Mouse (Mus musculus) hindbrain, embryonic 14.5 days (tissue): ENCODE results near the gene Poll. TPM values are rescaled to one million over a fixed set of nuclear protein-coding genes. Genes with fewer than 3 reads are reported as not detected.

Experiments
- ATAC-seq: fragments of 200-750 bp; cut with Nextera tagmentation; 2 replicates; pipeline ENCODE4 v1.8.0; 2017; ENCODE audit warnings: moderate number of reproducible peaks, mild to moderate bottlenecking, moderate TSS enrichment, moderate library complexity; ENCODE audit not compliant: low FRiP score
- DNase-seq: peaks from one replicate; pipeline ENCODE4 v3.0.0-alpha.2; 2015; ENCODE audit warnings: low spot score
- H3K27ac ChIP-seq: fragments of 300-500 bp; sonication (generic); 2 replicates; pipeline ENCODE4 v1.5.1; 2014; ENCODE audit warnings: mild to moderate bottlenecking, moderate library complexity
- H3K27me3 ChIP-seq: fragments of 300-500 bp; sonication (generic); 2 replicates; pipeline ENCODE4 v1.6.1; 2014; ENCODE audit warnings: mild to moderate bottlenecking, low read length, mixed read lengths; ENCODE audit not compliant: control insufficient read depth, insufficient read depth
- H3K36me3 ChIP-seq: fragments of 300-500 bp; sonication (generic); replicated peaks from 2 replicates; pipeline ENCODE4 v1.6.1; 2014; ENCODE audit not compliant: control insufficient read depth, insufficient read depth
- H3K4me1 ChIP-seq: fragments of 300-500 bp; sonication (generic); replicated peaks from 2 replicates; pipeline ENCODE4 v1.6.1; 2014; ENCODE audit warnings: antibody characterized with exemption, low read length, mixed read lengths; ENCODE audit not compliant: control insufficient read depth, insufficient read depth
- H3K4me2 ChIP-seq: fragments of 300-500 bp; sonication (generic); replicated peaks from 2 replicates; pipeline ENCODE4 v1.6.1; 2014; ENCODE audit warnings: mild to moderate bottlenecking, moderate library complexity
- H3K4me3 ChIP-seq: fragments of 300-500 bp; sonication (generic); replicated peaks from 2 replicates; pipeline ENCODE4 v1.5.1; 2014; ENCODE audit warnings: mild to moderate bottlenecking, low read length
- H3K9ac ChIP-seq: fragments of 300-500 bp; sonication (generic); 2 replicates; pipeline ENCODE4 v1.6.1; 2014
- H3K9me3 ChIP-seq: fragments of 300-500 bp; sonication (generic); 2 replicates; pipeline ENCODE4 v1.6.1; 2016; ENCODE audit warnings: low read length; ENCODE audit not compliant: control insufficient read depth
- WGBS: fragments of 180-500 bp; shearing (Covaris S2); extraction: QIAGEN DNeasy Blood & Tissue Kit; methylation state at CpG from one replicate; pipeline ENCODE4 v1.1.7; 2014; 5-methylcytosine and 5-hydroxymethylcytosine counted together
- polyA plus RNA-seq: library from polyadenylated mRNA; unstranded; fragments of >200 nt; fragmentation: Nextera tagmentation; extraction: Ambion mirVana; gene quantifications from 2 replicates; pipeline ENCODE4 v1.2.1, GENCODE M21; 2014

Poll gene
- polyA plus RNA-seq, 1 experiment from 2014 or later: 12.3 TPM

GRCm38 (mm10) chr19:45507531-45507930 lies 52.8 kb downstream of the Poll start:
- H3K27me3 ChIP-seq: no peaks in the 10 kb centered on the region
- ATAC-seq: no peak
- H3K4me2 ChIP-seq: no peak overlapping the region
- no peak overlapping the region for H3K9ac ChIP-seq
- 77% methylated on average over 19 of the region's 19 CpGs for WGBS
- no peak overlapping the region for H3K4me3 ChIP-seq
- no peaks in the 10 kb centered on the region for H3K9me3 ChIP-seq
- no peak overlapping the region for H3K27ac ChIP-seq
- 0 out of 2 replicates have a peak, but pooled peaks cover 10% of the 10 kb centered on the region for H3K4me1 ChIP-seq
- no peak for DNase-seq
- H3K36me3 ChIP-seq: peaks cover 7% of the 10 kb centered on the region; the same call in 1 of the 2 replicates

- no peak overlapping the region for H3K4me2 ChIP-seq
- WGBS: 89% methylated on average over 7 of the region's 7 CpGs
- ATAC-seq: no peak
- peaks cover 7% of the 10 kb centered on the region; the same call in 1 of the 2 replicates for H3K36me3 ChIP-seq
- no peak overlapping the region for H3K4me3 ChIP-seq
- no peak for DNase-seq
- no peak overlapping the region for H3K9ac ChIP-seq
- no peak overlapping the region for H3K27ac ChIP-seq
- no peaks in the 10 kb centered on the region for H3K4me1 ChIP-seq
- no peaks in the 10 kb centered on the region for H3K9me3 ChIP-seq
- H3K27me3 ChIP-seq: no peaks in the 10 kb centered on the region
These were observed 54.9 kb downstream of the Poll start for GRCm38 (mm10) chr19:45505446-45505845.

Other genes starting within 250 kb of the Poll start
- 74.3 TPM in 2 replicates for gene Btrc, start 196.8 kb downstream of the Poll start, polyA plus RNA-seq
- gene Gm17018, start 84 bp upstream of the Poll start, polyA plus RNA-seq: 75.5 and 87.4 TPM in 2 replicates
- gene Fbxw4, start 99.8 kb upstream of the Poll start, polyA plus RNA-seq: 6.7 and 8.8 TPM in 2 replicates
- gene Fgf8, start 182.4 kb upstream of the Poll start, polyA plus RNA-seq: 0.19 and 0.25 TPM in 2 replicates
- gene Npm3, start 189.1 kb upstream of the Poll start, polyA plus RNA-seq: 6.9 and 7.2 TPM in 2 replicates
- gene Mgea5, start 223.3 kb upstream of the Poll start, polyA plus RNA-seq: 88.2 and 95.4 TPM in 2 replicates